Mouse (Mus musculus): ENCODE data around the gene Slc46a2. TPM values are rescaled to one million over a fixed set of nuclear protein-coding genes. Genes with fewer than 3 reads are reported as not detected.

The Slc46a2 gene
- polyA plus RNA-seq, 1 experiment from 2014 or later: 0.09 TPM

- no peak overlapping the region for H3K4me2 ChIP-seq (ENCODE audit: low read length)
- H3K36me3 ChIP-seq (ENCODE audit: control insufficient read depth, insufficient read depth, low read length): no peaks in the 10 kb centered on the region
- no peak overlapping the region for H3K9ac ChIP-seq (ENCODE audit: low read length)
- no peak for ATAC-seq (replicated peaks; ENCODE audit: low FRiP score, low TSS enrichment, low read depth)
- no peak overlapping the region for H3K4me3 ChIP-seq (ENCODE audit: low read depth, low read length)
- H3K27me3 ChIP-seq (replicated peaks; ENCODE audit: control insufficient read depth, insufficient read depth, low read length): peaks cover 16% of the 10 kb centered on the region
- H3K9me3 ChIP-seq (ENCODE audit: control insufficient read depth, low read length): no peaks in the 10 kb centered on the region
- H3K4me1 ChIP-seq (replicated peaks; ENCODE audit: control insufficient read depth, insufficient read depth, low read length): no peaks in the 10 kb centered on the region
- H3K27ac ChIP-seq (ENCODE audit: low read depth): no peak overlapping the region
- 92% methylated on average over 3 of the region's 3 CpGs for WGBS
- no peak for DNase-seq (ENCODE audit: low spot score)
These were observed 3.1 kb upstream of the Slc46a2 start for GRCm38 (mm10) chr4:59917966-59918365.

DNA sequence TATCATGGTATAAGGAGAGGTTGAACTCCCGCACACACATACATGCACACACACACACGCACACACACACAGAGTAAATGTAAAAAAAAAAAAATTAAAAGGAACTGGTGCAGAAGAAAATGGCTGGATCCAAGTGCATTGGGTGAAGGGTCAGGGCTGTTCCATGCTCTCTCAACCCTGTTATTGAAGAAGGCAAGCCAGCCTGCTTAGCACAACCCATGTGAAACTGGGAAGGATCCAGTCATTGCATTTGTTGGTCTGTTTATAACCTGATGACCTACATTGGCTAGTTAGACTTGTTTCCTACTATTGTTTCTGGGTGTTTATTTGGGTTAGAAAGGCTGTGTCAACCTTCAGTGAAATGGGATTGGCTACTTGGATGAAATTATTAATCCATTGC is 6.1 kb downstream of the Slc46a2 start:
- no peaks in the 10 kb centered on the region for H3K36me3 ChIP-seq (ENCODE audit: control insufficient read depth, insufficient read depth, low read length)
- WGBS: 87% methylated on average over 2 of the region's 2 CpGs
- no peaks in the 10 kb centered on the region for H3K4me1 ChIP-seq (replicated peaks; ENCODE audit: control insufficient read depth, insufficient read depth, low read length)
- H3K4me3 ChIP-seq (ENCODE audit: low read depth, low read length): no peak overlapping the region
- DNase-seq (ENCODE audit: low spot score) (no peak), ATAC-seq (replicated peaks; ENCODE audit: low FRiP score, low TSS enrichment, low read depth) (no peak)
- no peak overlapping the region for H3K4me2 ChIP-seq (ENCODE audit: low read length)
- H3K9me3 ChIP-seq (ENCODE audit: control insufficient read depth, low read length): no peaks in the 10 kb centered on the region
- peaks cover under 1% of the 10 kb centered on the region; the same call in 1 of the 2 replicates for H3K27me3 ChIP-seq (replicated peaks; ENCODE audit: control insufficient read depth, insufficient read depth, low read length)
- no peak overlapping the region for H3K27ac ChIP-seq (ENCODE audit: low read depth)
- H3K9ac ChIP-seq (ENCODE audit: low read length): no peak overlapping the region

DNA sequence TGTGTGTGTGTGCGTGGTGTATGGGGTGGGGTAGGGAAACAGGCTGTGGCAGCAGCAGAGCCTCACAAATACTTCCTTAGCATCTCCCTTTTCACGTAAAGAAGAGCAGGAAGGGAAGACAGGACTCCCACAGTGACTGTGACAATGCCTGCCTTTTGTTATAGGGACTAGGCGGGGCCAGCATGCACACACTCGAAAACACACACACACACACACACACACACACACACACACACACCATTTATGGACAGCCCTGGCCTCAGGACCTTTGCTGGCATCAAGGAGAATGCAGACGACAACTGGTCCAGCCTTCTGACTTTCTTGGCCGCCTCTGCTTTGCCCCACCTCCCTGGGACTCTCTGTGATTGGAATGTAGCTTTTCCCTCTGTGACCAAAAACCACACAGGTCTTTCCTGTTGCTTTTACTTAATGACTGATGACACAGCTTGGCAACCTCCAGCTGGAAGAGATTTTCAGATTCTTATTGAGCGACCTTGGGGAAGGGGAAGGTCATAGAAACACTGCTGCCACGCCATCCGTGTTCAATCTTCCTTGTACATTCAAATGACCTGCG is 7.1 kb downstream of the Slc46a2 start:
- Histone ChIP-seq H3K4me1 (replicated peaks; ENCODE audit: control insufficient read depth, insufficient read depth, low read length) (no peaks in the 10 kb centered on the region), H3K9me3 (ENCODE audit: control insufficient read depth, low read length) (no peaks in the 10 kb centered on the region), H3K27me3 (replicated peaks; ENCODE audit: control insufficient read depth, insufficient read depth, low read length) (no peaks in the 10 kb centered on the region), H3K4me2 (ENCODE audit: low read length) (no peak overlapping the region), H3K36me3 (ENCODE audit: control insufficient read depth, insufficient read depth, low read length) (no peaks in the 10 kb centered on the region), H3K27ac (ENCODE audit: low read depth) (no peak overlapping the region), H3K9ac (ENCODE audit: low read length) (no peak overlapping the region), H3K4me3 (ENCODE audit: low read depth, low read length) (no peak overlapping the region)
- ATAC-seq (replicated peaks; ENCODE audit: low FRiP score, low TSS enrichment, low read depth) (no peak), DNase-seq (ENCODE audit: low spot score) (no peak)
- WGBS: 58% methylated on average over 10 of the region's 10 CpGs

- 68% methylated on average over 6 of the region's 6 CpGs for WGBS
- no peaks in the 10 kb centered on the region for H3K4me1 ChIP-seq (replicated peaks; ENCODE audit: control insufficient read depth, insufficient read depth, low read length)
- DNase-seq (ENCODE audit: low spot score): no peak
- no peak overlapping the region for H3K4me2 ChIP-seq (ENCODE audit: low read length)
- no peak overlapping the region for H3K9ac ChIP-seq (ENCODE audit: low read length)
- no peak overlapping the region for H3K4me3 ChIP-seq (ENCODE audit: low read depth, low read length)
- no peak overlapping the region for H3K27ac ChIP-seq (ENCODE audit: low read depth)
- no peaks in the 10 kb centered on the region for H3K27me3 ChIP-seq (replicated peaks; ENCODE audit: control insufficient read depth, insufficient read depth, low read length)
- H3K9me3 ChIP-seq (ENCODE audit: control insufficient read depth, low read length): no peaks in the 10 kb centered on the region
- ATAC-seq (replicated peaks; ENCODE audit: low FRiP score, low TSS enrichment, low read depth): no peak
- no peaks in the 10 kb centered on the region for H3K36me3 ChIP-seq (ENCODE audit: control insufficient read depth, insufficient read depth, low read length)
These were observed 7.8 kb downstream of the Slc46a2 start for GRCm38 (mm10) chr4:59907092-59907491.

GRCm38 (mm10) chr4:59902547-59902946 is 12.3 kb downstream of the Slc46a2 start:
- no peaks in the 10 kb centered on the region; the same call in 1 of the 2 replicates for H3K4me1 ChIP-seq (replicated peaks; ENCODE audit: control insufficient read depth, insufficient read depth, low read length)
- no peak for ATAC-seq (replicated peaks; ENCODE audit: low FRiP score, low TSS enrichment, low read depth)
- WGBS: 70% methylated on average over 6 of the region's 6 CpGs

DNA sequence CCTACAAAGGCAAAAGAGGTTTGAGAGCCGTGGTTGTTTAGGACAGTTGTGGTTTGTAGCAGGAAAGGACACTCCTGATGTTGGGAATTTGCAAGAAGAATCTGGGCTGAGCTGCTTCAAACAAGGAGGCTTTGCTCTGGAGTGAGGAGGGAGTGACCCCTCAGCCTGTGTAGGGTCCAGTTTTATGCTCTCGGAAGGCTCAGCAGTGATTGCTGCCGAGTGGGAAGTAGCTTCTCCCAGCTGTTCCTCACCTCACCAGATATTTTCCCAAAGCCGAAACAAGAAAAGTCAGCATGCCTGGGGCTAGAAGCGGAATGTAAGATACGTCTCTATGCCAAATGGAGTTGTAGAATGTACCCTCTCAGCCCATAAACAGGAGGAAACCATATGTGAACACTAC is 13.0 kb downstream of the Slc46a2 start:
- no peak for ATAC-seq (replicated peaks; ENCODE audit: low FRiP score, low TSS enrichment, low read depth)
- no peak overlapping the region for H3K9ac ChIP-seq (ENCODE audit: low read length)
- WGBS: 84% methylated on average over 6 of the region's 6 CpGs

More at GRCm38 (mm10) chr4:59902547-59902946, 12.3 kb downstream of the Slc46a2 start:
- H3K4me3 ChIP-seq (ENCODE audit: low read depth, low read length): no peak overlapping the region
- H3K9ac ChIP-seq (ENCODE audit: low read length): no peak overlapping the region
- H3K27me3 ChIP-seq (replicated peaks; ENCODE audit: control insufficient read depth, insufficient read depth, low read length): no peaks in the 10 kb centered on the region
- no peak overlapping the region for H3K27ac ChIP-seq (ENCODE audit: low read depth)
- no peaks in the 10 kb centered on the region for H3K9me3 ChIP-seq (ENCODE audit: control insufficient read depth, low read length)
- H3K36me3 ChIP-seq (ENCODE audit: control insufficient read depth, insufficient read depth, low read length): peaks cover 18% of the 10 kb centered on the region
- no peak overlapping the region for H3K4me2 ChIP-seq (ENCODE audit: low read length)
- DNase-seq (ENCODE audit: low spot score): no peak

DNA sequence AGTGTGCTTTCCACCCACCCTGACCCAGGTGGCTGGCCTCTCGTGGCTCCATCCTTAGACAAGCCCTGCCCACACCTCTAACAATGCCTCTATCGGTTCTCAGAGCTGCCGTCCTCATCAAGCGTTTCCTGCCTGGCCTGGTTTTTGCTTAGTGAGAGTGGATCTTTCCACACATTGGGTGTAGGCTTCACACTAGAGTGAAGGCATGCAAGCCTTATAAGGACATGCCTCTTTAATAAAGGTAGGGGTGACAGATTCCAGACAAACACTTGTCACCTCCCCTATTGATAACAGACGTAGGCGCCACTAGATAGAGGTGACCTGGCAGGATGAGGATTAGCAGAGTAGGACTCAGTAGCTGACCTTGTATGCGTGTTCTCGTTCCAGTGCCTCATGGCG is 16.3 kb downstream of the Slc46a2 start:
- Histone ChIP-seq H3K4me2 (ENCODE audit: low read length) (no peak overlapping the region), H3K36me3 (ENCODE audit: control insufficient read depth, insufficient read depth, low read length) (peaks cover 31% of the 10 kb centered on the region), H3K4me3 (ENCODE audit: low read depth, low read length) (no peak overlapping the region), H3K4me1 (replicated peaks; ENCODE audit: control insufficient read depth, insufficient read depth, low read length) (no peaks in the 10 kb centered on the region; the same call in 1 of the 2 replicates), H3K27me3 (replicated peaks; ENCODE audit: control insufficient read depth, insufficient read depth, low read length) (no peaks in the 10 kb centered on the region), H3K27ac (ENCODE audit: low read depth) (no peak overlapping the region), H3K9me3 (ENCODE audit: control insufficient read depth, low read length) (no peaks in the 10 kb centered on the region), H3K9ac (ENCODE audit: low read length) (no peak overlapping the region)
- WGBS: 72% methylated on average over 9 of the region's 9 CpGs
- DNase-seq (ENCODE audit: low spot score): no peak
- ATAC-seq (replicated peaks; ENCODE audit: low FRiP score, low TSS enrichment, low read depth): no peak

More for the DNA sequence above, 13.0 kb downstream of the Slc46a2 start:
- no peaks in the 10 kb centered on the region for H3K27me3 ChIP-seq (replicated peaks; ENCODE audit: control insufficient read depth, insufficient read depth, low read length)
- no peak overlapping the region for H3K27ac ChIP-seq (ENCODE audit: low read depth)
- H3K9me3 ChIP-seq (ENCODE audit: control insufficient read depth, low read length): no peaks in the 10 kb centered on the region
- H3K4me3 ChIP-seq (ENCODE audit: low read depth, low read length): no peak overlapping the region
- H3K4me1 ChIP-seq (replicated peaks; ENCODE audit: control insufficient read depth, insufficient read depth, low read length): no peaks in the 10 kb centered on the region; the same call in 1 of the 2 replicates
- H3K4me2 ChIP-seq (ENCODE audit: low read length): no peak overlapping the region
- no peak for DNase-seq (ENCODE audit: low spot score)
- H3K36me3 ChIP-seq (ENCODE audit: control insufficient read depth, insufficient read depth, low read length): peaks cover 19% of the 10 kb centered on the region

DNA sequence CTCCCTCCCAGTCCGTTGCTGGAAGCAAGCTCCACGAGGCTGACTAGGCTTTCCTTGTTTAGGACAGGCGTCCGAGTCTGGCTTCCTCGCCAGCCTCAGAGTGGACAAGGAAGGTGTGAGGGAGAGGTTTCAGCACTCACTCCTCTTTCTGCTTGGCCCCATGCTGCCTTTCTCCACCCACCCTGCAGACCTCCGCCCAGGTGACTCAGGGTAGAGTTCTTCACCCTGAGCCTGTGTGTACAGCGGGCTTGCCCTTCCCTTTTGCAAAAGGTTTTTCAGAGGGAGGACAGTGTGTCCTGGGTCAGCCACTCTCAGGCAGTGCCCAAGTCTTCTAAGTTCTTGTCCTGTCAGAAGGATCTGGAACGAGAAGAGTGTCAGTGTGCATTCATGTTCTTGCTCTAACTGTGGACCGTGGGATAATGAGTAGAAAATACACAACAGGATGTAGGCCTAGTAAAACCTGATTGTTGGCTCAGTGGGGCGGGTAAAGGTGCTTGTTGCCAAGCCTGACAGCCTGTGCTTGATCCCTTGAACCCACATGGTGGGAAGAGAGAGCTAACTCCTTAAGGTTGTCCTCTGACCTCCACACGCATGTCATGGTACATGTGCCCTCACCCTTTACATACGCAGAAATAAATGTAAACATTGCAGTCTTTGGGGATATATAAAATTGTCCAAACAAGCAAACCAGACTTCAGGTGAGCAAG is 16.9 kb downstream of the Slc46a2 start:
- peaks cover 31% of the 10 kb centered on the region for H3K36me3 ChIP-seq (ENCODE audit: control insufficient read depth, insufficient read depth, low read length)
- DNase-seq (ENCODE audit: low spot score) (no peak), ATAC-seq (replicated peaks; ENCODE audit: low FRiP score, low TSS enrichment, low read depth) (no peak)
- no peak overlapping the region for H3K9ac ChIP-seq (ENCODE audit: low read length)
- WGBS: 82% methylated on average over 12 of the region's 12 CpGs
- H3K4me1 ChIP-seq (replicated peaks; ENCODE audit: control insufficient read depth, insufficient read depth, low read length): no peaks in the 10 kb centered on the region; the same call in 1 of the 2 replicates
- no peaks in the 10 kb centered on the region for H3K27me3 ChIP-seq (replicated peaks; ENCODE audit: control insufficient read depth, insufficient read depth, low read length)
- no peak overlapping the region for H3K4me2 ChIP-seq (ENCODE audit: low read length)
- H3K4me3 ChIP-seq (ENCODE audit: low read depth, low read length): no peak overlapping the region
- H3K27ac ChIP-seq (ENCODE audit: low read depth): no peak overlapping the region
- no peaks in the 10 kb centered on the region for H3K9me3 ChIP-seq (ENCODE audit: control insufficient read depth, low read length)

DNA sequence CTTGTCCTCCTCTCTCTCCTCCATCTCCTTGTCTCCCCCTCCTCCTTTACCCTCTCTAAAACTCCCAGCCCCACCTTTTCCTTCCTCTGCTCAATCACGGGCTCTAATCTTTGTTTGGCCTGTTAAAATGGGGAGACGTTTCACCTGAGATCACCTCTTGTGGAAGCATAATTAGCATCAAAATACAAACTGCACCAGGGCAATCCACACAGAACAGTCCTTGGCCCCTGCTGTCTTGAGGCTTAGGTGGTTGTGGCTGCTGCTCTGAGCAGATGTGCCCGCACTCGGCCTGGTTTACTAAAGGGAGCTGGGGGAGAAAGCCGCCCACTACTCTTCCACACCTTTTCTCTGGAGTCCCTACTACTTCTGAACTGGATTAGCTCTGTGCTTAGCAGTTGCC is 18.9 kb downstream of the Slc46a2 start:
- no peak overlapping the region for H3K4me3 ChIP-seq (ENCODE audit: low read depth, low read length)
- no peak overlapping the region for H3K9ac ChIP-seq (ENCODE audit: low read length)
- H3K4me2 ChIP-seq (ENCODE audit: low read length): no peak overlapping the region
- no peak overlapping the region for H3K27ac ChIP-seq (ENCODE audit: low read depth)
- DNase-seq (ENCODE audit: low spot score) (no peak), ATAC-seq (replicated peaks; ENCODE audit: low FRiP score, low TSS enrichment, low read depth) (no peak)
- 67% methylated on average over 5 of the region's 5 CpGs for WGBS
- H3K27me3 ChIP-seq (replicated peaks; ENCODE audit: control insufficient read depth, insufficient read depth, low read length): no peaks in the 10 kb centered on the region
- no peaks in the 10 kb centered on the region for H3K9me3 ChIP-seq (ENCODE audit: control insufficient read depth, low read length)
- no peaks in the 10 kb centered on the region; the same call in 1 of the 2 replicates for H3K4me1 ChIP-seq (replicated peaks; ENCODE audit: control insufficient read depth, insufficient read depth, low read length)
- H3K36me3 ChIP-seq (ENCODE audit: control insufficient read depth, insufficient read depth, low read length): peaks cover 34% of the 10 kb centered on the region

Measured in intestine, embryonic 14.5 days (tissue).